8 mouse cellular contexts compared by ENCODE assay signal in genomic region chr1:171149974-171150760, GRCm38 (mm10). TPM values are rescaled to one million over a fixed set of nuclear protein-coding genes. Genes with fewer than 3 reads are reported as not detected.
DNase-seq lines count a peak whose midpoint lies in the region; ATAC-seq and TF ChIP-seq lines count a peak whose summit lies in the region.

Gene Sdhc, minus strand, starts transcription at chr1:171150603.
Gene Mpz, plus strand, starts transcription at chr1:171150711.

- peak within 1 kb of the TSS; percentile 83 for H3K4me3 ChIP-seq in bone marrow macrophage, adult 2 months (ENCODE audit: insufficient read depth, low read length)
- peak within 1 kb of the TSS; percentile 70 for H3K4me3 ChIP-seq in embryonic fibroblast, embryonic 13.5 days (ENCODE audit: insufficient read depth, low read length)
- H3K4me3 ChIP-seq in kidney, embryonic 14.5 days (ENCODE audit: low read length), result peak within 1 kb of the TSS; percentile 80
- H3K4me3 ChIP-seq in limb, embryonic 15.5 days, result peak within 1 kb of the TSS; percentile 99

- ATAC-seq in kidney, embryonic 14.5 days (ENCODE audit: low FRiP score, low TSS enrichment), result peak; percentile 95
- ATAC-seq in limb, embryonic 15.5 days (ENCODE audit: insufficient number of reproducible peaks, low FRiP score, low TSS enrichment, low read depth), result peak; percentile 93

- H3K9me3 ChIP-seq in kidney, embryonic 14.5 days (ENCODE audit: control insufficient read depth, low read length), result no peaks in the 10 kb centered on the region
- H3K9me3 ChIP-seq in limb, embryonic 15.5 days, result no peaks in the 10 kb centered on the region

- TF ChIP-seq CTCF in bone marrow macrophage, adult 2 months (IDR thresholded peaks at IDR 0.05; ENCODE audit: low read depth, low read length), result no peak
- no peak for TF ChIP-seq CTCF in embryonic fibroblast, embryonic 13.5 days (IDR thresholded peaks at IDR 0.05; ENCODE audit: borderline replicate concordance, insufficient read depth, low read length)

- under 1% methylated on average over 32 of the region's 34 CpGs for WGBS in kidney, embryonic 14.5 days
- WGBS in limb, embryonic 15.5 days, result under 1% methylated on average over 34 of the region's 34 CpGs

- no peak for TF ChIP-seq POLR2A in bone marrow macrophage, adult 2 months (IDR thresholded peaks at IDR 0.05; ENCODE audit: borderline replicate concordance, low read depth, low read length)
- peak; percentile 95 for TF ChIP-seq POLR2A in embryonic fibroblast, embryonic 13.5 days (IDR thresholded peaks at IDR 0.05; ENCODE audit: low read depth, low read length)

- no peaks in the 10 kb centered on the region for H3K27me3 ChIP-seq in kidney, embryonic 14.5 days (ENCODE audit: control insufficient read depth, insufficient read depth, low read length)
- no peaks in the 10 kb centered on the region for H3K27me3 ChIP-seq in limb, embryonic 15.5 days

- H3K4me1 ChIP-seq in bone marrow macrophage, adult 2 months (ENCODE audit: control insufficient read depth, insufficient read depth, low read length), result peaks cover 20% of the 10 kb centered on the region
- H3K4me1 ChIP-seq in embryonic fibroblast, embryonic 13.5 days (ENCODE audit: control insufficient read depth, insufficient read depth, low read length), result peaks cover 4% of the 10 kb centered on the region; the same call in 1 of the 2 replicates
- no peaks in the 10 kb centered on the region for H3K4me1 ChIP-seq in kidney, embryonic 14.5 days (ENCODE audit: control insufficient read depth, insufficient read depth, low read length)
- peaks cover 14% of the 10 kb centered on the region for H3K4me1 ChIP-seq in limb, embryonic 15.5 days

- peaks cover 4% of the 10 kb centered on the region; the same call in 1 of the 2 replicates for H3K36me3 ChIP-seq in kidney, embryonic 14.5 days (ENCODE audit: control insufficient read depth, insufficient read depth, low read length)
- peaks cover 8% of the 10 kb centered on the region; the same call in 1 of the 2 replicates for H3K36me3 ChIP-seq in limb, embryonic 15.5 days

- DNase-seq in A20 (ENCODE audit: low read depth, low spot score), result peak; percentile 95
- DNase-seq in heart, adult 9 months (ENCODE audit: low spot score in 2 of 2), result peak; percentile 93 to 96
- peak; percentile 85 to 98 for DNase-seq in monocyte, adult 2 months (ENCODE audit: low read depth in 1 of 2, low spot score in 2 of 2)
- DNase-seq in spleen, postnatal 36 days (ENCODE audit: low spot score in 2 of 2), result peak; percentile 94 to 97

- H3K27ac ChIP-seq in bone marrow macrophage, adult 2 months (ENCODE audit: insufficient read depth, low read depth, low read length), result peak within 1 kb of the TSS; percentile 83
- H3K27ac ChIP-seq in embryonic fibroblast, embryonic 13.5 days (ENCODE audit: insufficient read depth, low read length), result peak within 1 kb of the TSS; percentile 47
- peak within 1 kb of the TSS; percentile 63; the same call in 1 of the 2 replicates for H3K27ac ChIP-seq in kidney, embryonic 14.5 days (ENCODE audit: low read depth, low read length)
- peak within 1 kb of the TSS; percentile 90 for H3K27ac ChIP-seq in limb, embryonic 15.5 days

- H3K9ac ChIP-seq in kidney, embryonic 14.5 days (ENCODE audit: low read depth, low read length), result peak within 1 kb of the TSS; percentile 79
- peak within 1 kb of the TSS; percentile 90 for H3K9ac ChIP-seq in limb, embryonic 15.5 days

- H3K4me2 ChIP-seq in kidney, embryonic 14.5 days (replicated peaks; ENCODE audit: low read depth, low read length), result peak within 1 kb of the TSS; percentile 72
- H3K4me2 ChIP-seq in limb, embryonic 15.5 days, result peak within 1 kb of the TSS; percentile 85

RNA-seq across cellular contexts. Expression of gene Sdhc, which starts in this region (rescaled TPM):
- 205 and 226 TPM in 2 replicates for polyA plus RNA-seq in bone marrow macrophage, adult 2 months (2012; ENCODE audit: insufficient read depth, insufficient read length, missing spikeins)
- 297 and 334 TPM in 2 replicates for polyA plus RNA-seq in embryonic fibroblast, embryonic 13.5 days (2011; ENCODE audit: insufficient read length, low read depth, missing spikeins)
- 291 and 322 TPM in 2 replicates for polyA plus RNA-seq in kidney, embryonic 14.5 days (2014; fragmentation: Nextera tagmentation; extraction: Ambion mirVana)
- polyA plus RNA-seq in limb, embryonic 15.5 days (2015; fragmentation: Nextera tagmentation; extraction: Ambion mirVana), result 235 and 256 TPM in 2 replicates

RNA-seq across cellular contexts. Expression of gene Mpz, which starts in this region (rescaled TPM):
- polyA plus RNA-seq in bone marrow macrophage, adult 2 months (2012; ENCODE audit: insufficient read depth, insufficient read length, missing spikeins), result 2.0 TPM in 1 of 2 replicates, not detected in the other
- polyA plus RNA-seq in embryonic fibroblast, embryonic 13.5 days (2011; ENCODE audit: insufficient read length, low read depth, missing spikeins), result 1.2 TPM in 1 of 2 replicates, not detected in the other
- polyA plus RNA-seq in kidney, embryonic 14.5 days (2014; fragmentation: Nextera tagmentation; extraction: Ambion mirVana), result 0.24 TPM in 1 of 2 replicates, not detected in the other
- 6.8 and 9.3 TPM in 2 replicates for polyA plus RNA-seq in limb, embryonic 15.5 days (2015; fragmentation: Nextera tagmentation; extraction: Ambion mirVana)

Comparison
In these comparisons a context has a peak if more than half of its experiments do, and no peak if none do; other contexts are left out.
1. Peak in every context shown above with its lines: DNase-seq, ATAC-seq, H3K4me3 ChIP-seq and H3K27ac ChIP-seq.